Mouse (Mus musculus) kidney, adult 2 months (tissue): Measurements from ENCODE around the gene D630003M21Rik.

Experiments
- CTCF ChIP-seq: fragments of 200-500 bp; conservative IDR thresholded peaks from 2 replicates; pipeline ENCODE4 v1.5.1; 2011; ENCODE audit warnings: low read depth, mild to moderate bottlenecking, control low read depth, low read length, moderate library complexity, mixed read lengths; ENCODE audit not compliant: insufficient read depth, insufficient read length
- POLR2A ChIP-seq: fragments of 200-500 bp; IDR thresholded peaks from one replicate; pipeline ENCODE4 v1.6.1; 2011; ENCODE audit warnings: low read depth, low read length, control low read depth

DNA sequence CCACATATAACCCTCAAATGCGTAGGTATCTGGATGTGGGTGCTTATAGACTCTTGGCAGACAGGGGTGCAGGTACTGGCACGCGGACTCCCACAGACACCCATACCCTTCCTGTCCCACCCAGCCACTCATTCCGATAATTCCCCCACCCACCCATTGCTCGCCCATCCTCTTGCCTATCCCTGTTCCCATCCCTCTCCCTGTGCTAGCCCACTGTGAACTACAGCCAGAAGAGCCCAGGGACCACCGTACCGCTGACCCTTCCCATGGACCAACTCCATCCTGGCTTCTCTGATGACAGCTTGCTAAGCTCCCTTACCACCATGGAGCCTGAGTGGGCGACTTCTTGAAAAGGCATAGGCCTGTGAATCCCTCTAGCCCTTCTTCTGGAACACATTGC lies 82.1 kb downstream of the D630003M21Rik start:
- TF ChIP-seq POLR2A (no peak), CTCF (no peak)
